Mouse (Mus musculus): ENCODE measurements around the gene C130050O18Rik. TPM values are rescaled to one million over a fixed set of nuclear protein-coding genes. Genes with fewer than 3 reads are reported as not detected.

Gene C130050O18Rik
- total and polyA plus RNA-seq, 3 experiments = 0.07 to 0.83 (median 0.33) TPM

DNA sequence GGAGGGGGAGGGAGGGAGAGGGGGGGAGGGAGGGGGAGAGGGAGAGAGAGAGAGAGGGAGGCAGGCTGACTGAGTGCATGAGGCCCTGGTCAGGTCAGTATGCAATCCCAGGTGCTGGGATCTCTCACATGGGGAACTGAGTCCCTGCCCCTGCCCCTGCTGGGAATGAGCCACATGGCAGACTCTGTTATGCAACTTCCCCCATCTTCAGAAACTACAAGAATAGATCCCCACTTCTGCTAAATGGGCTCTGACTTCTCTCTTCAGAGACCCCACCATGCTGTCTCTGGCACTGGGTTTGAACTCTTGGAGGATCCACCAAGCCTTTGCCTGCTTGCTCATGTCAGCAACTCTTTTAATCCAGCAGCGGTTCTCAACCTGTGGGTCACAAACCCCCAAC is 39.3 kb upstream of the C130050O18Rik start:
- Histone ChIP-seq H3K4me3 (ENCODE audit: low read depth, low read length) (no peak overlapping the region; the same call in 1 of the 2 replicates), H3K36me3 (replicated peaks) (peaks cover 68% of the 10 kb centered on the region), H3K9me3 (replicated peaks) (no peaks in the 10 kb centered on the region), H3K27me3 (ENCODE audit: insufficient read depth, low read length) (no peaks in the 10 kb centered on the region), H3K4me1 (ENCODE audit: insufficient read depth, low read depth, low read length) (peaks cover 82% of the 10 kb centered on the region)
- ATAC-seq (ENCODE audit: extremely low read depth, insufficient number of reproducible peaks, low FRiP score, poor library complexity, severe bottlenecking) (no peak), DNase-seq (ENCODE audit: low spot score) (no peak)
- TF ChIP-seq TAL1 (conservative IDR thresholded peaks at IDR 0.05; ENCODE audit: low read depth, low read length) = no peak
- no peak for TF ChIP-seq POLR2AphosphoS5 (IDR thresholded peaks at IDR 0.05; ENCODE audit: insufficient replicate concordance, low read depth, low read length)
- no peak for TF ChIP-seq GATA2 (IDR thresholded peaks at IDR 0.05; ENCODE audit: borderline replicate concordance, low read depth, low read length)

DNA sequence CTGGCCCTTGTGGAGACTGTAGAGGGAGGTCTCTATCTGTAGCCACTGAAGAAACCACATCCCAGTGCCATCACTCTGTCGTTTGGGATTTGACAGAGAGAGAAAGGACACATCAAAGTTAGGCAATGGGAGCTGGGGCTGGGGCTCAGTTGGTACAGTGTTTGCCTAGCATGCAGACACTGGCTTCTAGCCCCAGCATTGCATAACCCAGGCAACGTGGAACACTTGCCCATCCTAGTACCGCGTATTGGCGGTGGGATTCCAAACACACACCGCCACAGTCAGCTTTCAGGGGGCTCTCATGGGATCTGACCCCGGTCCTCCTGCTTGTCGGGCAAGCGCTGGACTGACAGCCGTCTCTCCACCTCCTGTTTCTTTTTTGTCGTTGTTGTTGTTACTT is 38.6 kb upstream of the C130050O18Rik start:
- Histone ChIP-seq H3K9me3 (replicated peaks) (no peaks in the 10 kb centered on the region), H3K27me3 (ENCODE audit: insufficient read depth, low read length) (no peaks in the 10 kb centered on the region), H3K4me3 (ENCODE audit: low read depth, low read length) (no peak overlapping the region), H3K36me3 (replicated peaks) (peaks cover 63% of the 10 kb centered on the region), H3K4me1 (ENCODE audit: insufficient read depth, low read depth, low read length) (peaks cover 88% of the 10 kb centered on the region)
- ATAC-seq (ENCODE audit: extremely low read depth, insufficient number of reproducible peaks, low FRiP score, poor library complexity, severe bottlenecking) (no peak), DNase-seq (ENCODE audit: low spot score) (no peak)
- TF ChIP-seq POLR2AphosphoS5 (IDR thresholded peaks at IDR 0.05; ENCODE audit: insufficient replicate concordance, low read depth, low read length) = no peak
- TF ChIP-seq GATA2 (IDR thresholded peaks at IDR 0.05; ENCODE audit: borderline replicate concordance, low read depth, low read length) = no peak
- no peak for TF ChIP-seq GATA1 (IDR thresholded peaks at IDR 0.05; ENCODE audit: borderline replicate concordance, low read length)
- TF ChIP-seq TAL1 (conservative IDR thresholded peaks at IDR 0.05; ENCODE audit: low read depth, low read length) = no peak
- TF ChIP-seq CTCF (IDR thresholded peaks at IDR 0.05; ENCODE audit: low read depth, low read length) = no peak

DNA sequence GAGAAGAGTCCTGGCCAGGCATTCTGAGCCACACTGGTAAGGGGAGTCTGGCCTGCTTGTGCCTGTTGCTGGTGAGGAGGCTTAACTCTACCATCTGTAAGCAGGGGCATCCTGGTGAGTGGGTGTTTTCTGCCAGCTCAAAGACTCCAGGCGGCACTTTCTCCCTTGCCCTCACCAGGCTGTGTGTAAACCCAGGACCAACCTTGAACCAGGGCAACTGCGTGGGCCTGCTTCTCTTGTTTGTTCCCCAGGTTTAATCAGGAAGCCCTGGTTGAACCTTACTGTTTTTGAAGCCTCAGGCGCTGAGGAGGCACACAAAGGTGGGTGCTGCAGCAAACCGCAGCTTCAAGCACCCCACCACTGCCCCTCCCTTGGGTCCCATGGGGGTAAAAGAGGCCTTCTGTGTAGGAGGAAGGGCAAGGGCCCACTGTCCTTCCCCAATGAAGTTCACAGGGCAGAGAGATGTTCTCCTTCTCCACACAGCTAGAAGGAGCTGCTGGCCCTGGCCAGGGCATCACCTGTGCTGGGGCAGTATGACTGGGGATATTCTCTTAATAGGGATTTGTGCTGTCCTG is 37.1 kb upstream of the C130050O18Rik start:
- Histone ChIP-seq H3K4me3 (ENCODE audit: low read depth, low read length) (no peak overlapping the region), H3K36me3 (replicated peaks) (peaks cover 48% of the 10 kb centered on the region), H3K9me3 (replicated peaks) (no peaks in the 10 kb centered on the region), H3K27me3 (ENCODE audit: insufficient read depth, low read length) (no peaks in the 10 kb centered on the region), H3K4me1 (ENCODE audit: insufficient read depth, low read depth, low read length) (peaks cover 93% of the 10 kb centered on the region)
- TF ChIP-seq GATA2 (IDR thresholded peaks at IDR 0.05; ENCODE audit: borderline replicate concordance, low read depth, low read length) (no peak), GATA1 (IDR thresholded peaks at IDR 0.05; ENCODE audit: borderline replicate concordance, low read length) (no peak), POLR2AphosphoS5 (IDR thresholded peaks at IDR 0.05; ENCODE audit: insufficient replicate concordance, low read depth, low read length) (no peak), TAL1 (conservative IDR thresholded peaks at IDR 0.05; ENCODE audit: low read depth, low read length) (no peak), CTCF (IDR thresholded peaks at IDR 0.05; ENCODE audit: low read depth, low read length) (no peak)
- no peak for ATAC-seq (ENCODE audit: extremely low read depth, insufficient number of reproducible peaks, low FRiP score, poor library complexity, severe bottlenecking)
- DNase-seq (ENCODE audit: low spot score) = no peak

DNA sequence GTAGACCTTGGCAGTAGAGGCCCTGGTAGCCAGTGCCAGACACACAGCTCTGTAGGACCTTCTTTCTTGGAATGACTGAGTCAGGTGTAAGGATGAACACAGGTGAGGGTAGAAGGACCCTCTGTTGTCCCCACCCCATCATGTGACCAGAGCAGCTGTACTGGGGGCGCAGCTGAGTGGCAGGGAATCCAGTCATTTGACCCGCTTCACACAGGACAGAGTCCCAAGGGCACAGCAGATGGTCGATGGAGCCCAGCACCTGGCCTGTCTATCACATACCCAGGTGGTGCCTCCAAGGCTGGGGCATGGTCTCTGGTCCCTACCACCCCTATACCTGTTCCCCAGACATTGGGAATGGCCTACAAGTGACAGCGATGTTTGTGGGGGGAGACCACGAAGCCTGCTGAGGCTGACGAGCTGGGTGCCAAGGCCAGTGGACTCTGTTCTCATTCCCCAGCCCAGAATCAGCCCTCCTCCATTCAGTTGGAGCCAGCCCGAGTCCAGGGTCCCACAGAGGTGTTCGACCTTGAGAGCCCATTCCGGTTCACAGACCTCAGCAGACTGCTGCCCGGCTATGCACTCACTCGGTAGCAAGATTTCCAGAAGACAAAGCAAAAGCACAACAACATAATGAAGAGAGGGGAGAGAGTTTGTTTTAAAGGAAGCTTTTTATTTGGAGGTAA is 36.3 kb upstream of the C130050O18Rik start:
- DNase-seq (ENCODE audit: low spot score) (no peak), ATAC-seq (ENCODE audit: extremely low read depth, insufficient number of reproducible peaks, low FRiP score, poor library complexity, severe bottlenecking) (no peak)
- H3K36me3 ChIP-seq (replicated peaks) = peaks cover 41% of the 10 kb centered on the region
- H3K4me1 ChIP-seq (ENCODE audit: insufficient read depth, low read depth, low read length) = peaks cover 97% of the 10 kb centered on the region
- no peaks in the 10 kb centered on the region for H3K27me3 ChIP-seq (ENCODE audit: insufficient read depth, low read length)
- no peaks in the 10 kb centered on the region for H3K9me3 ChIP-seq (replicated peaks)
- TF ChIP-seq GATA2 (IDR thresholded peaks at IDR 0.05; ENCODE audit: borderline replicate concordance, low read depth, low read length) (no peak), CTCF (IDR thresholded peaks at IDR 0.05; ENCODE audit: low read depth, low read length) (no peak), POLR2AphosphoS5 (IDR thresholded peaks at IDR 0.05; ENCODE audit: insufficient replicate concordance, low read depth, low read length) (no peak), TAL1 (conservative IDR thresholded peaks at IDR 0.05; ENCODE audit: low read depth, low read length) (no peak), GATA1 (IDR thresholded peaks at IDR 0.05; ENCODE audit: borderline replicate concordance, low read length) (no peak)
- no peak overlapping the region for H3K4me3 ChIP-seq (ENCODE audit: low read depth, low read length)

DNA sequence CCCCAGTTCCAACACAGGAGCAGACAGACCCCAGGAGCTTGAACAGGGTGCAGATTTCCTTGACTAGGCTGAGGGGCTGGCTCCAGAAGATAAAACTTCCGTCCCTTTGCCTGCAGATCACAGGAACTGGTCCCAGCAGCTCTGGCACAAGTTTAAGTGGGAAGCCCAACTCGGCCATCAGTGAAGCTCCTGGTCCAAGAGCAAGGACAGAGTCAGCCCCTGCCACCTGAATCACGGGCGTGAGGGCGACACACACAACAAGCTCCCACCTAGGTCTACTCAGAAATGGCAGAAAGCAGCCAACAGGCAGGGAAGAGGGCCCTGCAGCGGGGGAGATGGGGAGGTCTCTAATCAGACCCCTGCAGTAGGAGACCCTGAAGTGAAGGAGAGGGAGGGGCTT is 34.7 kb upstream of the C130050O18Rik start:
- ATAC-seq (ENCODE audit: extremely low read depth, insufficient number of reproducible peaks, low FRiP score, poor library complexity, severe bottlenecking) = no peak
- H3K27me3 ChIP-seq (ENCODE audit: insufficient read depth, low read length) = no peaks in the 10 kb centered on the region
- no peaks in the 10 kb centered on the region for H3K9me3 ChIP-seq (replicated peaks)
- no peak for DNase-seq (ENCODE audit: low spot score)
- peaks cover 97% of the 10 kb centered on the region for H3K4me1 ChIP-seq (ENCODE audit: insufficient read depth, low read depth, low read length)
- no peak for TF ChIP-seq POLR2AphosphoS5 (IDR thresholded peaks at IDR 0.05; ENCODE audit: insufficient replicate concordance, low read depth, low read length)
- no peak for TF ChIP-seq TAL1 (conservative IDR thresholded peaks at IDR 0.05; ENCODE audit: low read depth, low read length)
- no peak for TF ChIP-seq GATA2 (IDR thresholded peaks at IDR 0.05; ENCODE audit: borderline replicate concordance, low read depth, low read length)
- no peak for TF ChIP-seq GATA1 (IDR thresholded peaks at IDR 0.05; ENCODE audit: borderline replicate concordance, low read length)
- TF ChIP-seq CTCF (IDR thresholded peaks at IDR 0.05; ENCODE audit: low read depth, low read length) = no peak
- peaks cover 46% of the 10 kb centered on the region for H3K36me3 ChIP-seq (replicated peaks)
- H3K4me3 ChIP-seq (ENCODE audit: low read depth, low read length) = peak overlapping the region; percentile 86; the same call in 1 of the 2 replicates

DNA sequence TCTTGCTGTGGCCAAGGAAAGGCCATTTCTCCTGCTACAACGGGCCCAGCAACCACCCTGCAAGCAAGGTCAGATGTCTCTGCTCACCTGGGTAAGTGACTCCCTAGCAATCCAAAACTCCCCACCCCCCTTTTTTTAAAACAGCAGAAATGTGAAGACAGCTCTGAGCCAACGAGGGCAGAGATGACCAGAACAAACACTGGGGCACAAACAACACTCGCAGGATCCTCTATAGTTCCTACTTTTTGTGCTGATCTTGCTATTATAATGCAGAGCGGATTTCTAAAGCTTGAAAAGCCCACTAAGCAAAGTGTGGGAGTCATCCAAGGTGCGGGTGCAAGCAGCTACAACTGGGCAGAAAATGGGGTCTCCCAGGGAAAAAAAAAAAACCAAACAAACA is 34.0 kb upstream of the C130050O18Rik start:
- Histone ChIP-seq H3K9me3 (replicated peaks) (no peaks in the 10 kb centered on the region), H3K4me3 (ENCODE audit: low read depth, low read length) (peak overlapping the region; percentile 86; the same call in 1 of the 2 replicates), H3K4me1 (ENCODE audit: insufficient read depth, low read depth, low read length) (peaks cover 96% of the 10 kb centered on the region), H3K27me3 (ENCODE audit: insufficient read depth, low read length) (no peaks in the 10 kb centered on the region), H3K36me3 (replicated peaks) (peaks cover 49% of the 10 kb centered on the region)
- TF ChIP-seq POLR2AphosphoS5 (IDR thresholded peaks at IDR 0.05; ENCODE audit: insufficient replicate concordance, low read depth, low read length) (no peak), TAL1 (conservative IDR thresholded peaks at IDR 0.05; ENCODE audit: low read depth, low read length) (no peak), GATA1 (IDR thresholded peaks at IDR 0.05; ENCODE audit: borderline replicate concordance, low read length) (no peak), GATA2 (IDR thresholded peaks at IDR 0.05; ENCODE audit: borderline replicate concordance, low read depth, low read length) (no peak), CTCF (IDR thresholded peaks at IDR 0.05; ENCODE audit: low read depth, low read length) (no peak)
- no peak for DNase-seq (ENCODE audit: low spot score)
- ATAC-seq (ENCODE audit: extremely low read depth, insufficient number of reproducible peaks, low FRiP score, poor library complexity, severe bottlenecking) = no peak

All from G1E (cell line).